Mouse (Mus musculus): ENCODE results near the gene 1700069L16Rik. TPM values are rescaled to one million over a fixed set of nuclear protein-coding genes. Genes with fewer than 3 reads are reported as not detected.
A peak's percentile ranks its signal among the peaks of the same experiment; 100 is the strongest.

1700069L16Rik gene
- total RNA-seq, 2 experiments from 2014 or later, result not detected

DNA sequence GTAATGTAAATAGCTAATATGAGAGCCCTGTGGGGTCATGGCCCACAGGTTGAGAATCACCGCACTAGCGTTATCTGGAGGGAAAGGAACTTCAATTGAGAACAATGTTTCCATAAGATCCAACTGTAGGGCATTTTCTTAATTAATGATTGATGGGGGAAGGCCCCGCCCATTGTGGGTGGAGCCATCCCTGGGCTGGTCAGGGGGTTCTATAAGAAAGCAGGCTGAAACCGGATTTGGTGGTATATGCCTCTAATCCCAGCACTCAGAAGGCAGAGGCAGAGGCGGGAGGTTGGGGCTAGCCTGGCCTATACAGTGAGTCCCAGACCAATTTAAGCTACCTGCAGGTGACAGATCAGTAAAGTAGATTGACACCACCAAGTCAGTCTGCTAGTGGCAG is 9.8 kb upstream of the 1700069L16Rik start:
- DNase-seq (ENCODE audit: low spot score), result no peak

DNA sequence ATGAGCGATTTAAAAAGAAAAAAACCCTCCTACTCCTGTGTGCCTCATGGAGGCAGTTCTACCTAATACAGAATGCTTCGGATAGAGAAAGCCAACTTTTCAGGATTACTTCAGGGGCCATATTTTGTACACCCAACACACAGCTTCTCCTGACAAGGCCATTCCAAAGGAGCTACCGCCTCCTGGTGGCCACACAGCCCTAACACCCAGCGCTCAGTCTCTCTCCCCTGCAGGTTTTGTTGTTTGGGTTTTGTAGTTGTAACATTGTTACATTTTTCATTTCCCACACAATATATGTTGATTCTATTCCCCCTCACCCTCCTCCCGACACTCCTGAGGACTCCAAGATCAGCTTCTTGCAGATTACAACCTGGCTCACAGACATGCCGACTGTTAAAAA is 7.6 kb upstream of the 1700069L16Rik start:
- DNase-seq (ENCODE audit: low spot score), result peak; percentile 32

DNA sequence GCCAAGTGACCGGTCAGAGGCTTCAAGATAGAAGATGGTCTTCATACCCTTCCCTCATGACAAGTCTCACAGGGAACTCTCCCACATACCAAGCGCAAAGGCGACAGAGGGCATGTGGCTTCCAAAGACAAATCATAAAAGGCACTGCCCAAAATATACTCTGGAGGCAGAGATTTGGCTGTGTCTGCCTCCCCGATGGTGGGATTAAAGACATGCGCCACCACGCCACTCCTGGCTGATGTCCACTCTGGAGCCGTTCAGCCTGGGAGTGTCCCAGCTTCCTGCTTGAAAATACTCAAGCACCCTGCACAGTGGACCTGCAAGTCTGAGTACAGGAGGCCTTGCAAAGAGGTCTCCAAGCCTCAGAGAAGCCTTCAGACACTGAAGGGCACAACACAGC is 6.6 kb upstream of the 1700069L16Rik start:
- no peak for DNase-seq (ENCODE audit: low spot score)

DNA sequence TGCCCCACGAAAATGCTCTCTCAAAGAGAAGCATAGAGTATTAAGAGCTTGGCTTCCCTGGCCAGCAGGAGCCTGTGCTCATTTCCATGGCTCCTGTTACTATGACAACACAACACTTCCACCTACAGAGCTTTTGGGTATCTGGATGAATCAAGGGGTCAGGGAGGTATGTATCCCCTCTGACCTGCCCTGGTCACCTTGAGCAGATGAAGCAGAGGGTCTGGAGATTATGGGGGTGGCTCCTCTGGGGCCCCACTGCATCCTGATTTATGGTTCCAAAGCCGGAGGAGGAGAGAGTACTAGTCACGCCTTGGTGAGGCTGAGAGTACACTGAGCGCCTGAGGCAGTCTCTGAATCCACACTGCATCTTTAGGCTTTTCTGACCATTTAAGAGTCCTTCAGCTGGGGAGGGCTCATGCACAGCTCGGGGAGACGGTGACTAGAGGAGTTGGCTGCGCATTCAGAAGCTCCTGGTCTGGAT is 6.1 kb upstream of the 1700069L16Rik start:
- DNase-seq (ENCODE audit: low spot score), result no peak

DNA sequence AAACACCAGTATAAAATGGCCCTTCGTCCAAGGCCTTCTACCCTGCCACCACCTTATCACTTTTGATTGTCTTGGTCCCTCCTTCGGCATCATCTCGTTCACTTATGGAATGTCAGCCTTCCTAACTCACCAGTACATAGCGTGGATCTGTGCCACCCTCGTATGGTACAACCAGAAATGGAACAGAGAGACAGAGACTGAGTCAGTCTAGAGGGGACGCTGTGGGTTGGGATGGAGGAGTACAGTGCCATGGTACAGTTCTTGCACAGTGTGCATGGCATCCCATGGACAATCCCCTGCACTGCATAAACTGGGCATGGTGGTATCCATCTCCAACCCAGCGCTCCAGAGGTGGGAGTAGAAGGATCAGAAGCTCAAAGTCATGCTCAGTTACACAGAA is 4.1 kb upstream of the 1700069L16Rik start:
- DNase-seq (ENCODE audit: low spot score), result no peak

DNA sequence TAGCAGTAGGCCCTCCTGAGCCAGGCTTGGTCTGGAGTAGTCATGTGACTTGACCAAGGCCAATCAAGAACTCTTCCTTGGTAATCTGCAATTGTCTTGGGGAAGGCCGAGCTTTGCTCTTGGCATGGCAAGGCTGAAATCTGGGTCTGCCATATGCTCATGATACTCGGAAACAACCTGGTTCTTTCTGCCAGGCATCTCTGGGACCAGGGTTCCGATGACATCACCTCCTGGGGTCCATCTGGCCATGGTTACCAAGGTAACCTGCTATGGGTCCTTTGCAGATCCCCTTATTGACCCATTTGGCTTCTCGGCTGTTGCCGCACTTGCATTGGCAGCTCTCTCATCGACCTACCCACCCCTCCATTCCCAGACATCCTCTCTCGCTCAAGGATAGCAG is 3.4 kb upstream of the 1700069L16Rik start:
- no peak for DNase-seq (ENCODE audit: low spot score)

DNA sequence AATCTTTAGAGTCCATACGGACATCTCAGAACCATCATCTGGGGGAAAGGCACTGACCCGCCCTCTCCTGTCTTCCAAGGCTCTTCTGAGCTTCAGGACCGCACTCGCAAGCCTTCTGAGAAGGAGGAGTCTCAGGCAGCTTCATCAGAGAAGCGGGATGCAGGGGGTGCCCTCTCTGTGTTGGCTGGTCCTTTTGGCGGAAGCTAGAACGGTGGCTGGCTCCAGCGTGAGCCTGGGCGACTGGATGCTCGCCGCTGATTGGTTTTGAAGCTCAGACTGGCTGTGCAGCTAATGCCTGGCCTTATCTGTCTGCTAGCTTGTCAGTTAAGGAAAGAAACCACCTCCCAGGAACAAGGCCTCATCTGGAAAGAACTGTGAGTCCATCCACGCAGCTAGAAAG is 2.7 kb upstream of the 1700069L16Rik start:
- DNase-seq (ENCODE audit: low spot score), result no peak

DNA sequence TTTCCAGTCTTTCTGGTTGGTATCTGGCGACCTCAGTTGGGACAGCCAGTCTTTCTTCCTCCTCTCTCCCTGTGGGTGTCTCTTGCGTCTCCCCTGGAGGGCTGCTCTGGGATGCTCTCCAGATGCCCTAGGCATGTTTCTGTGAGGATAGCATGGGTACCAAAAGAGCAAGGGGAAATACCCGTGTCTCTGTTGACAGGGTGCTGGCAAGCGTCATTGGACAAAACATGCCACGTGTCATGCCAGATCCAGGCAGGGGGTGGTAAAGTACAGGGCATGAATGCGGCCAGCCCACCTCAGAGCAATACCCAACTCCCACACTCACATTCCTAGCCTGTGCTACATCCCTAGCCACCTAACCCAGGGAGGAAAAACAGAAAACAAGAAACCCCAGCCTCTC is 2.0 kb upstream of the 1700069L16Rik start:
- DNase-seq (ENCODE audit: low spot score), result no peak

DNA sequence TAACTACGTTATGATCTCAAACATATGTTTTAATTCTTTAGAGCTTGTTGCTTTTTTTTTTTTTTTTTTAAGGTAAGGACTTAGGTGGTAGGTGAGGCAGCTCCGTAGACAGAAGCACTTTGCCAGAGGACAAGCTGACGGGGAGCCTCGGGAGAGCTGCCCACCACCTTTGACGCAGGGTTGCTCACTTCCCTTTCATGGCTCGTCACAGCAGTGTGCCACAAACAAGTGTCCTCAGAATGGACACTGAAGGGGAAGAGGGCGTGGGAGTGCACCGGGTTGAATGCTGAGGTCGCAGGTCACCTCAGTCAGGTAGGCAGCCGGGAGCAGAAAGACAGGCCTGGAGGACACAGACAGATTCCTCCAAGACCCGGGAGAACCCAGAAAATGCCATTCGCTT is 845 bp upstream of the 1700069L16Rik start:
- DNase-seq (ENCODE audit: low spot score), result no peak

DNA sequence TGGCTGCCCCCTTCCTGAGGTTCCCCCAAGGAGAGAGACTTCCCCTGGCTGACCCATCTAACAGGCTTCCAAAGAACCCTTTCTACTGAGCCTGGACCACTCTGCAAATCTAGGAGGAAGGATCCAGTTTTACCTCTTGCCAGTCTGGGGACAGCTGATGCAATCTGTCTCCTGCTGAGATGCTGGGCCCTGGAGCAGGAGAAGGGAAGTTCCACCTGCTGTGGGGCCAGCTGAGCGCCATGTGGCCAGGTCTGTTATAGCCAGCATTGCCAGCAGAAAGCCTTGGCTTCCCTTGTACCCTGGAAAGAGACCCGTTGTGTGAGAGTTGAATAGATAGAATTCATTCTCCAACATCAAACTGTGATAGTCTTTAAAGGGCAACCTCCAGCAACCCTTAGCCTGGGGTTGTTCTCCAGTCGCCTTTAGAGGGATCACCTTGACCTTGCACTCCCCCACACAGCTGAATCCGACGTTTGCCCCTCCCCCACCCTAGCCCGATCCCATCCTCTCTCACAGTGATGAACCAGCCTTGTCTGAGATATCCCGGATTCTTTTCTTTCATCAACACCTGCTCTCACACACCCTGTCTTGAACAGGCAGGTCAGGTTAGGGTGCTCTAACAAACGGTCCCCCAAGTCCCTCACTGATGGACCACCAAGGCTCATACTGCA is 870 bp downstream of the 1700069L16Rik start:
- DNase-seq (ENCODE audit: low spot score), result no peak

DNA sequence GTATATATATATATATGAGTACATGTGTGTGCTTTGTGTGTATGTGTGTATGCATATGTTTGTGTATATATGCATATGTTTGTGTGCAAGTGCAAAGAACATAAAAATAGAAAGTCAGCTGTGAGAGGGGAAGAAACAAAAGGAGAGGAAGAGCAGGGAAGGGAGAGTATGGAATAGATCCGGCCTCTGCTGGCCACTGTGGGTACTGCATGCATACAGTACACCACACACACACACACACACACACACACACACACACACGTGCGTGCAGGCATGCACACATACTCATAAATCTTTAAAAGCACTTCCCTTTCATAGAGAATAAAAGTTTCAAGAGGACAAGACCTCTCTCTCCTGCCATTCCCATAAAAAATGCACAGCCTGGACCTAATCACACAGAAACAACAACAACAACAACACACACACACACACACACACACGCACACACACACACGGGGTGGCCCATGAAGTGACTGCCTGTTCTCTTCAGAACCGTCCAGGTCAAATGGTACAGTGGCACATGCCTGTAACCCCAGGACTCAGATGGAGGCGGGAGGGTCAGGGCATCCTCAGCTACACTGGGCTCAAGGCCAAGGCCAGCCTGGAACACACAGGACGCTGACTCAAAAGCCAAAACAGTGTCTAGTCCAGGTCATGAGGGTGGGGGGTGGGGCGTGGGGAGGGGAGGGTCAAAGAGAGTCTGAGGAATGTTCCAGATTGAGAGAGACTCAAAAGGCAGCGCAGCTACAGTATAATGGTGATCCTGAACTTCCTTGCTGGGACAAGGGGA is 2.2 kb downstream of the 1700069L16Rik start:
- no peak for DNase-seq (ENCODE audit: low spot score)

DNA sequence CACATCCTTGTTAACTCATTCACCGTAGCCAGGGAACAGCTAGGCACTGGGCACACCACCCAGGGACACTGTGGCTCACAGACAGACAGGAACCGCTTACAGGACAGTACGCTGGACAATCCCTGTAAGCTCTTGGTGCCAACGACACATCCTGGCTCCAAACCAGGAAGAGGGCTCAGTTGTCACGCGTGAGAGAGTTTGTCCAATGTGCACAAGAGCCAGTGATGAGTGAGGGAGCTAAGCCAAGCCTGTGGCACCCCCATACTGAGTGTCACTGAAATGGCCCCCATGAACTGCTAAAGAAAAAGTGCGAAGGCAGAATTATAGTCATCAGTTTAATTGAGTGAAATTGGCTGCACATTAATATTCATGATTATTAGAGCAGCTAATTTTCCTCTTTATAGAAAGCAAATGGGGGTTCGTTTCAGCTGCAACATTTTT is 5.3 kb downstream of the 1700069L16Rik start:
- no peak for DNase-seq (ENCODE audit: low spot score)

DNA sequence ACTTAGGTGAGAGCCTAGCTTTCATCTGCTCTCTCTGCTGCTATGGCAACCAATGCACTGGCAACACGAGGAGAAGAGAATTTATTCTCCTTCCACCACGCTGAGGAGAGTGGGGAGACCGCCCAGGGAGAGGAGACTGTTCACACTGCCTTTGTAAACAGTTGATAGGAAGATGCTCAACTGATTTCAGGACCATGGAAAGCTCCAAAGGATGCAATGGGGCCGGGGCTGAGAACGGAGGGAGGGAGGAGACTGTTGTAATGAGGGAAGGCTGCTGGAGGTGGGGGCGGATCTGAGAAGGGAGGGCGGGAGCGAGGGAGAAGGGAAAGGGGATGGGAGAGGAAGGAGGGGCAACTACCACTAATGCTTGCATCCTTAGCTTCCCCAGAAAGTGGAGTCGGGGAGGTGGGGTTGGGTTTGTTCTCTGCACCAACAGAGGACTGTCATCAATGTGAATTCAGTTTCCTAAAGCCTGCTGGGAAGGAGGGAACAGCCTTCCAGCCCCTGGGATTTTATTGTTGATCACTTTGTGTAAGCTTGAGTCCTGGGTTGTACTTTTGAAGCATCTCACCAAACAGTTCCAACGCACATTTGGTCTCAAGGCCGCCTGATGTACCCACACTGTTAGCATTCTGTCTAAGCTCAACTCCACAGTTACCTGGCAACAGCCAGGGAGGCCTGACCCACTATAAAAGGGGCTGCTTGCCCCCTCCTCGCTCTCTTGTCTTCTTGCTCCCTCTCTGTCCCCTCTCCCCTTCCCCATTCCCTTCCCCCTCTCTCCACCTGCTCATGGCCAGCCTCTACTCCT is 7.8 kb downstream of the 1700069L16Rik start:
- no peak for DNase-seq (ENCODE audit: low spot score)

DNA sequence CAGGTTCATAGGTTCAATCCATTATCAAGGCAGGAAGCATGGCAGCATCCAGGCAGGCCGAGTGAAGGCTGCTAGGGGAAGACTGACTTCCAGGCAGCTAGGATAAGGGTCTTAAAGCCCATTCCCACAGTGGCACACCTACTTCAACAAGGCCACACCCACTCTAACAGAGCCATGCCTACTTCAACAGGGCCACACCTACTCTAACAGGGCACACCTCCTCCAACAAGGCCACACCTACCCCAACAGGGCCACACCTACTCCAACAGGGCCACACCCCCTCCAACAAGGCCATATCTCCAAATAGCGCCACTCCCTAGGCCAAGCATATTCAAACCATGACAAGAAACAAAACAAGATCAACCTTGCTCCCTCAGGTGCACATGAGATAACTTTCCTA is 11.7 kb downstream of the 1700069L16Rik start:
- no peak for DNase-seq (ENCODE audit: low spot score)

DNA sequence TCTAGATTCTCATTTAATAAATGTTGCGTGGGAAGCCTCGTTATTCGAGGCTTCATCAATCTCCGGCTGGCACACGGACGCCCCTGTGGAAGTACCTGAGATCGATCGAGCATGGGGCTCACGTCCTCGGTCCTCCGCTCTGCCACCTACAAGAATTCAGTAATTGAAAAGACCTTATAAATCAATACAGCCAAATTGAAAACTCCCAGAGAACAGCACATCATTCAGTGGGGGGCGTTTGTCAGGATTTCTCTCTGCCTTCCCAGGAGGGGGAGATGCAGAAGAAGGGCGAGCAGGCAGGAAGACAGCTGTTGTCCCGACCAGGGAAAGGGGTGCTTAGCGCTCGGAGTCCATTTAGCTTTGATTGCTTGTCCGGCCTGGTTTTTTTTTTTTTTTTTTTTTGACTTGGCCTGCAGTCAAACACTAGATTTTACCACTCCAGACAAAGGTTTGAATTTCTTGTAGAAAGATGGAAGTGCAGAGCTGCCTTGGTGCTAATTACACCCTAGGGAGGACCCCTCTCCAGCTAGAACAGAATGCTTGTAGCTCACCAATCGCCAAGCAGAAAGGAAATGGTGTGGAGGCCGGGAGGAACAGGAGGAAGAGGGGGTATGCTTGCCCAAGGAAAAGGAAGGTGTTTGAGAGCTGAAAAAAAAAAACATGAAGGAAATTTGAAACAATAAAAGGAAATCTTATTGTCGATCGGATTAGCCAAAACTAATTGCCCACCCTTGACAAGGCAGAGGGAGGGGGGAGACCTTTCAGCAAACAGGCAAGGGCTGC is 20.6 kb downstream of the 1700069L16Rik start:
- no peak for DNase-seq (ENCODE audit: low spot score)

DNA sequence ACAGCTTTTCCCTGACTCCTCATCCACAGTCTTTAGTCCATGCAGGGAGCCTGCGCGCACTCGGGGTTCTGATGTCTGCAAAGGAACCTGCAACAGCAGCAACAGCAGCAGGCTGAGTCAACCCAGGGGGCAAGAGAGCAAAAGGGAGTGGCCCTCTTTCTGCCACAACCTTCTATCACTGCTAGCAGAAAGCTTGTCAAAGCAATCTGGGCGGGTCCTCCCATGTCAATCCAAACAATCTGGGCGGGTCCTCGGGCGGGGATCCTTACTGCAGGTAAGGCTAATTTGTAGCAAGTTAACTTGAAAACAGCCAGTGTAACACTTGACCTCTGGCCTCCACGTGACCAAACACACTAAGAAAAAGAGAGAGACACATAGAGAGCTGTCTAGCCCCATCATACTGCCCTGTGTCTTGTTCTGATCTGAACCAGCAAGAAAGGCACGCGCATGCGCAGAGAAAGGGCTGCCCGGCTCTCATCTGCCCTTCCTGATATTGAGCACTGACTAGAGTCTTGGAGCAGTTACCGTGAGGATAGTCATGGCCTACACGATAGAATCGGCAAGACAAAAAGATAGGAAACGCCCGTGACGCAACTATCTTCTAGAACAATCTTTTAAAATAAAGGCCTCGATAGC is 24.1 kb downstream of the 1700069L16Rik start:
- no peak for DNase-seq (ENCODE audit: low spot score)

DNA sequence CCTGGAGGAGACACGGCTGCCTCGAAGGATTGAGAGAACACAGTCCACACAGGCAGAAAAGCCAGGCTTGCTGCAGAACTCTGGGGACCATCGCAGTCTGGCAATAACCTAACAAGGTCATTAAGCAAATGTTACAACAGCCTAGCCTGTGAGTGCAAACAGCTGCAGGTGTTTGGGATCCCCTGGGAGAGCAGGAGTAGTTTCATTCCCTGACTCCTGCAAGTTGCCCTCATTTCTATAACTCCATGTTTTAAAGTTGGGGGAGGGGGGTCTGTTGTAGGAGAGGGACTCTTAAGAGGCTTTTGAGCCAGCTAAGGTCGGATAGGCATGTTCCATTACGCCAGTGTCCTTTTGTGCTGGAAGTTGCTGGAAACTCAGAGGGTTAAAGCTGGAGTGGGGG is 30.2 kb downstream of the 1700069L16Rik start:
- DNase-seq (ENCODE audit: low spot score), result peak; percentile 50

DNA sequence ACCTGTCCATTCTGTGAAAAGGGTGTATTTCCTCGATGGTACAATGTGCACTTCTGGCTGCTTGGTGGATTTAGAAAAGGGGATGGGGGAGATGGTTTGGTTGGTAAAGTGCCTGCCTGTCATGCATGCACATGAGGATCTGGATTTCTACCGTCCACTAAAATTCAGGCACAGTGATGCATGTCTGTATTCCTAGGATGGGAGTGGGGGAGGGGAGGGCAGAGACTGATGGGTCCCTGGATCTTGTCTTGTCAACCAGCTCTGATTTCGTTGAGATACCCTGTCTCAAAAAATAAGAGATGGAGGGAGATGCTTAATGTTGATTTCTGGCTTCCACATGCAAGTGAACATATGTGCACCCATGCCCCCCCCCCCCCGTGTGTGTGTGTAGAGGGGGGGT is 30.6 kb downstream of the 1700069L16Rik start:
- DNase-seq (ENCODE audit: low spot score), result no peak

DNA sequence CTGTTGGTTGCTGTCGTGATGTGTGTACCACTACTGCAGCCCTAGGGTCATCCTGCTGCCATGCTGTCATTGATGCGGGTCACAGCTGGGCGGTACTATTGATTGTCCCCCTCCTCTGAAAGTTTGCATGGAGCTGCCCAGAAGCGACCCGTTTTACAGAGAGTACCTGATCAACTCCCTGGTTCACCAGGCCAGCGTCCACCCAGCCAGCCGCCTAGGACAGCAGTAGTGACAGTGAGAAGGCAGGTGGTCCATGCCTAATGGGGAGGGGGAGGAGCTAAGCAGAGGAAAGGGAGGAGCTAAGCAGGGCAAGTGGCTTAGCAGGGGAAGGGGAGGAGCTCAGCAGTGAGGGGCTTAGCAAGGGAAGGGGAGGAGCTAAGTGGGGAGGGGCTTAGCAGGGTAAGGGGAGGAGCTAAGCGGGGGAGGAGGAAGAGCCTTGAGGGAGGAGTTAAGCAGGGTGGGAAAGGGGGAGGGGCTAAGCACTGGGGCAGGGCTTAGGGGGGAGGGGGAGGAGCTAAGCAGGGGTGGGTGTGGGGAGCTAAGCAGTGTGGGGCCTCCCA is 31.3 kb downstream of the 1700069L16Rik start:
- DNase-seq (ENCODE audit: low spot score), result no peak

DNA sequence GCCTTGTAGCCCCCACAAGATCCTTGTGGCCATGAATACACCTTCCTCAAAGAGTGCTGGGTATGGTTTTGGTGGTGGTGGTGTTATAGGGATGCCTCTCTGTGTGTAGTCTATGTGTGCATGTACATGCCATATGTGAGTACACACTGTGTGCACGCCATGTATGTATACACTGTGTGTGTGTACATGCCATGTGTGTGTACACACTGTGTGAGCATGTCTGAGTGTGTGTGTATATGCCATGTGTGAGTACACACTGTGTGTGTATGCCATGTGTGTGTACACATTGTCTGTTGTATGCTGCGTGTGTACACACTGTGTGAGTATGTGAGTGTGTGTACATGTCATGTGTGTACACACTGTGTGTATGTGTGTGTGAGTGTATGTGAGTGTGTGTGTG is 33.7 kb downstream of the 1700069L16Rik start:
- no peak for DNase-seq (ENCODE audit: low spot score)
